Mouse (Mus musculus): Measurements from ENCODE around the gene Igflr1.
A peak's percentile ranks its signal among the peaks of the same experiment; 100 is the strongest.

Gene Igflr1

GRCm38 (mm10) chr7:30553810-30554584, 11.2 kb upstream of the Igflr1 start:
- DNase-seq (ENCODE audit: low read depth, low spot score) = no peak

GRCm38 (mm10) chr7:30556894-30557536, 8.2 kb upstream of the Igflr1 start:
- no peak for DNase-seq (ENCODE audit: low read depth, low spot score)

- DNase-seq (ENCODE audit: low read depth, low spot score) = no peak
These were observed 7.2 kb upstream of the Igflr1 start for GRCm38 (mm10) chr7:30557901-30558514.

- DNase-seq (ENCODE audit: low read depth, low spot score) = no peak
These were observed 6.4 kb upstream of the Igflr1 start for GRCm38 (mm10) chr7:30558656-30559442.

- DNase-seq (ENCODE audit: low read depth, low spot score) = peak; percentile 93
These were observed 5.7 kb upstream of the Igflr1 start, which contains the start of gene Lin37 for GRCm38 (mm10) chr7:30559443-30559954. TSS of gene Lin37 (minus strand) at chr7:30559838.

- DNase-seq (ENCODE audit: low read depth, low spot score) = no peak
These were observed 4.9 kb upstream of the Igflr1 start for GRCm38 (mm10) chr7:30560296-30560695.

GRCm38 (mm10) chr7:30562526-30563116, 2.6 kb upstream of the Igflr1 start:
- DNase-seq (ENCODE audit: low read depth, low spot score) = no peak

- peak; percentile 98 for DNase-seq (ENCODE audit: low read depth, low spot score)
These were observed 1.9 kb upstream of the Igflr1 start, which contains the start of the genes U2af1l4, Gm49396 and Psenen for GRCm38 (mm10) chr7:30563117-30563905. TSS of gene U2af1l4 (plus strand) at chr7:30563301. TSS of gene Gm49396 (plus strand) at chr7:30563344. TSS of gene Psenen (minus strand) at chr7:30563627.

GRCm38 (mm10) chr7:30563906-30564280, 1.3 kb upstream of the Igflr1 start:
- DNase-seq (ENCODE audit: low read depth, low spot score) = no peak

- DNase-seq (ENCODE audit: low read depth, low spot score) = no peak
These were observed 806 bp downstream of the Igflr1 start for GRCm38 (mm10) chr7:30566033-30566432.

GRCm38 (mm10) chr7:30567555-30567954, 2.3 kb downstream of the Igflr1 start:
- no peak for DNase-seq (ENCODE audit: low read depth, low spot score)

- no peak for DNase-seq (ENCODE audit: low read depth, low spot score)
These were observed 7.2 kb downstream of the Igflr1 start for GRCm38 (mm10) chr7:30572389-30572788.

GRCm38 (mm10) chr7:30572969-30573368, 7.7 kb downstream of the Igflr1 start:
- no peak for DNase-seq (ENCODE audit: low read depth, low spot score)

- DNase-seq (ENCODE audit: low read depth, low spot score) = no peak
These were observed 14.7 kb downstream of the Igflr1 start for GRCm38 (mm10) chr7:30579950-30580349.

GRCm38 (mm10) chr7:30581547-30581946, 16.3 kb downstream of the Igflr1 start:
- DNase-seq (ENCODE audit: low read depth, low spot score) = no peak

- no peak for DNase-seq (ENCODE audit: low read depth, low spot score)
These were observed 19.1 kb downstream of the Igflr1 start for GRCm38 (mm10) chr7:30584339-30584738.

GRCm38 (mm10) chr7:30585170-30585569, 19.9 kb downstream of the Igflr1 start:
- DNase-seq (ENCODE audit: low read depth, low spot score) = no peak

GRCm38 (mm10) chr7:30586455-30587020, 21.3 kb downstream of the Igflr1 start:
- no peak for DNase-seq (ENCODE audit: low read depth, low spot score)

GRCm38 (mm10) chr7:30587842-30588667, 22.8 kb downstream of the Igflr1 start:
- DNase-seq (ENCODE audit: low read depth, low spot score) = no peak
